Mouse (Mus musculus): ENCODE results near the gene Fgf22.
"Not testable (repeated sequence)": the region's sequence is repeated elsewhere in the genome, so short reads cannot be mapped to it uniquely, and the experiment has no call there.

Fgf22 gene

GRCm38 (mm10) chr10:79732500-79732899, 22.4 kb upstream of the Fgf22 start:
- DNase-seq (ENCODE audit: low read depth, low spot score): no peak

DNA sequence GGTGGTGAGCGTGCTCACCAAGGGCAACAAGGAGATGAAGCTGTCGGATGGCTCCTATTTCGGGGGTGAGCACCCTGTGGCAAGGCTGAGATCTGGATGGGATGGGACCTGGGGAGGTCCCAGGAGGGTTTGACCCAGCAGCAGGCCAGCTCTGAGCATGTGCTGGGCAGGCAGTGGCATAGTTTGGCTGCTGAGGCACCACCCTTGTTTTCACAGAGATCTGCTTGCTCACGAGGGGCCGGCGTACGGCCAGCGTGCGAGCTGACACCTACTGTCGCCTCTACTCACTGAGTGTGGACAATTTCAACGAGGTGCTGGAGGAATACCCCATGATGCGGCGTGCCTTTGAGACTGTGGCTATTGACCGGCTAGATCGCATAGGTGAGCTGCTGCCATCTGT, 21.0 kb upstream of the Fgf22 start:
- DNase-seq (ENCODE audit: low read depth, low spot score): no peak

- DNase-seq (ENCODE audit: low read depth, low spot score): no peak
Measured at GRCm38 (mm10) chr10:79735361-79735760, 19.5 kb upstream of the Fgf22 start.

- DNase-seq (ENCODE audit: low read depth, low spot score): no peak
Measured at GRCm38 (mm10) chr10:79736706-79737105, 18.2 kb upstream of the Fgf22 start.

GRCm38 (mm10) chr10:79738259-79738658, 16.6 kb upstream of the Fgf22 start:
- DNase-seq (ENCODE audit: low read depth, low spot score): no peak

GRCm38 (mm10) chr10:79739234-79739633, 15.6 kb upstream of the Fgf22 start:
- no peak for DNase-seq (ENCODE audit: low read depth, low spot score)

- DNase-seq (ENCODE audit: low read depth, low spot score): no peak
Measured at GRCm38 (mm10) chr10:79740863-79741262, 14.0 kb upstream of the Fgf22 start.

DNA sequence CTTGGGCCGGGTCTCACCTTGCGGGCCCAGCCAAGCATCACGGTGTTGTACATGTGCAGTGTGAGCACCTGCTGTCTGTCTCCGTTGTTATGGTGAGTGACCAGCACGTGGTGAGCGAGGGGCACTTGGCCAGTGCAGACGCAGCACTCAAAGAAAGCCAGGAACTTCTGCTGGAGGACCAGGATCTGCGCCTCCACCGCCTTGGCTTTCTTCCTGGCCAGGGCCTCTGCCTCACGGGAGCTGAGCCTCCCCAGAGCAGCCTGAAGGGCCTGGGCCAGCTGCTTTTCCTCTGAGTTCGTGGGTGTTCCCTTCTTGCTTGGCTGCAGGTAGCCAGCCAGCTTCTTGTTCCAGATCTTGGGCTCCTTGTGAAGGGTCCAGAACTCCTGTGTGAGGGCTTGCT, 11.7 kb upstream of the Fgf22 start:
- DNase-seq (ENCODE audit: low read depth, low spot score): no peak

GRCm38 (mm10) chr10:79743650-79744365, 11.1 kb upstream of the Fgf22 start:
- no peak for DNase-seq (ENCODE audit: low read depth, low spot score)

DNA sequence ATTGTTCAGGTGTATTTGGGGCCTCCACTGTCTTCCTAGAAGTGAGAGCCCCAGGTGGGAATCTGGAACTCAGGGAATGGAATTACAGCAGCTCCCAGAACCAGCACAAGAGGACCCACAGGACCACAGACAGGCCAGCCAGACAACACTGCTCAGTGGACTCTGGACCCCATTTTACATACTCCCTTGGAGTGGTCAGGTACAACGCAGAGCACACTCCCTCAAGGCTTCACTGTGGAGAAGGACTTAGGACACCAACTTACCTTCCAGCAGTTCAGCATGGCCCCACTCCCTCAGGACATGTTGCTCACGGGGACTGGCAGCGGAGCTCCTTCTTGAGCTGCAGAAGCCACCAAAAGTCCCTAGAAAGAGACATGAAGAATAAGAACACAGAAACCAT, 9.5 kb upstream of the Fgf22 start:
- no peak for DNase-seq (ENCODE audit: low read depth, low spot score)

DNA sequence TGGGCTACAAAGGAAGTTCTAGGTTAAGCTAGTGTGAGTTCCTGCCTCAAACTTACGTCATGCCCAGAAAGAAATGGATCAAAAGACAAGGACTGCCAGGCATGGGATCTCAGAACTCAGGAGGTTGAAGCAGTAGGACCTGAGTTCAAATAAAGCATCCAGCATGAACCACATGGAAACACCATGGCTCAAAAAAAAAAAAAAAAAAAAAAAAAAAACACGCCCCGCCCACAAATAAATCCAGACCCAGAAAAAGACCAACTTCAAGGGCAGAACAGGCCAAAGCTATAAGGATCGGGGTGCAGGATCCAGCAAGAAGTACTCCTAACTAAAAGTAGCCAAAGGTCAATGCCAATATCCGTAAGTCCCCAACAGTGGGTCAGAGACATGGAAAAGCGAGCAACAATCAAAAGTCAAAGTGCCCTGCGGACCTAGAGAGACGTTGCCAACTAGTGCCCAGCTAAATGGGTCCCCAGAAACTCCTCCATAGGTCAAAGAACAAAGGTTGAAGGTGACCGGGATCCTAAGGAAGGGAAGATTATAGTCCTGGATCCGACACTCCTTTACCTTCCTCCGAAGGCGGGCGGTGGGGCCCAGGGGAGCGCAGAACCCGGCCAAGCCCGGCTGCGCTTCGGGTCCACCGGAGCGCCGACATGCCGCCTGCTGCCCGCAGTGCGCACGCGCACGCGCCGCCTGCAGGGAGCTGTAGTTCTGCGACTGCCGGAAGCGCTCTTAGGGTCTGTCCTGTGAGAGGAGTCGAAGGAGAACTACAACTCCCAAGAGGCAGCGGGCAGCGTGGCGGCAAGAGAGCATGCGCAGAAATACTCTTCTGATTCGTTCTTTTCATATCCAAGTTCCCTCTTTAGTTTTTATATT, 8.7 kb upstream of the Fgf22 start, which contains the start of gene Polrmt:
Gene Polrmt, minus strand, starts transcription at position 684 of the 876 bp plus-strand sequence.
- peak; percentile 92 for DNase-seq (ENCODE audit: low read depth, low spot score)

DNA sequence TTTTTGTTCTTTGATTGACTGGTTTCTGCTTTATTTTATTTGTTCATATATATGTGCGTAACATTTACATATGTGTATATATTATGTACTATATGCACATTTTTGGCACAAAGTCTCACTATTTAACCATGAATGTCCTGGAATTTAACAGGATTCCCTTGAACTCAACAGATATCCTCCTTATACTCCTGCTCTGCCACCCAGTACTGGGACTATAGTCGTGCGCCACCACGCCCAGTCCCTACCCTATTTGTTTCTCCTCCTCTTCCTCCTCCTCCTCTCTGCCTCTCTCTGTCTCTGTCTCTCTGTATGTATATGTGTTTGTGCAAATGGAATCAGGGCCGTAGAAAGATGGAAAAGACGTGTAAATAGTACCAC, 8.1 kb upstream of the Fgf22 start:
- DNase-seq (ENCODE audit: low read depth, low spot score): no peak

DNA sequence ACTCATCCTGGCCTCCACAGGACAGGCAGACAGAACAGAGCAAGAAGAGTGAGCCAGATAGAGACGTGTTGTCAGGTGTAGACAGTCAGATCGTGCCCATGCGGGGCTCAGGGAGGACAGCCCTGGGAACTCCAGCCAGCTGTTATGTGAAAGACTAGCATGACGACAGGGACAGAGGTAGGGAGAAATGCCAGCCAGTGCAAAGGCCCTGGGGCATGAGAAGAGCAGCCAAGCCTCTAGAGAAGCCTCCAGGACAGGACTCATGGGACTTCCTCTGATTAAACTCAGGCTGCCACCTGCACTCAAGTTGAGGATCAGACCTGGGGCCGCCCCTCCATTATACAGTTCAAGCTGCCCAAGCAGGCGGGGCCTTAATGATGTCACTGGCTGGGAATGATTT, 6.4 kb upstream of the Fgf22 start:
- DNase-seq (ENCODE audit: low read depth, low spot score): no peak

DNA sequence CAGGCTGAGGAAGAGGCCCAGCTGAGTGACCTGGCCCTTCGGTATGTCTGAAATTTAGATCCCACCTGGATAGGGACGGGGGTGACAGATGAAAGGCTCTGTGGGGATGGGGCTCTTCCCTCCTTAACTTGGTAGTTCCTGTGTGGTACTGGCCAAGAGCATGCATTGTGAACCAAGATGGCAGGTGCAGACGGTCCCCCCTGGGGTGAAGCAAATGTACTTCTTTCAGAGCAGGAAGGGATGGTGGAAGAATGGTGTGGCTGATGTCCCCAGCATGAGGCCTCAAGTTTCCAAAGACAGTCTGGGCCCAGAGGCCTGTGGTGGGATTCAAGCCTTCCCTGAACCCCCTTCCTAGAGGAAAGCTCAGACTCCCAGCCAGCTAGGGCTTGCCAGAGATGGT, 978 bp downstream of the Fgf22 start:
- no peak for DNase-seq (ENCODE audit: low read depth, low spot score)

DNA sequence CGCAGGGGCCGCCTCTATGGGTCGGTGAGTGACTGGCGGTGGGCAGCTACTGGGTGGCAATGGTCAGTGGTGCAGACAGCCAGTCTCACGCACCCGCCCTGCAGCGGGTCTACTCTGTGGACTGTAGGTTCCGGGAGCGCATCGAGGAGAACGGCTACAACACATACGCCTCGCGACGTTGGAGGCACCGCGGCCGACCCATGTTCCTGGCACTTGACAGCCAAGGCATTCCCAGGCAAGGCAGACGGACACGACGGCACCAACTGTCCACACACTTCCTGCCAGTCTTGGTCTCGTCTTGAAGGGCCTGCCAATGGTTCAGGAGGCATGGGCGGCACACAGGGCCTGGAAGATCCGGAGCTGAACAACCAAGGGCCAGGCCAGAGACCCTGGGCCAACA, 1.8 kb downstream of the Fgf22 start:
- no peak for DNase-seq (ENCODE audit: low read depth, low spot score)

- not testable (repeated sequence) for DNase-seq (ENCODE audit: low read depth, low spot score)
Measured at GRCm38 (mm10) chr10:79759675-79760074, 4.8 kb downstream of the Fgf22 start.

GRCm38 (mm10) chr10:79760603-79761143, 5.8 kb downstream of the Fgf22 start:
- no peak for DNase-seq (ENCODE audit: low read depth, low spot score)

DNA sequence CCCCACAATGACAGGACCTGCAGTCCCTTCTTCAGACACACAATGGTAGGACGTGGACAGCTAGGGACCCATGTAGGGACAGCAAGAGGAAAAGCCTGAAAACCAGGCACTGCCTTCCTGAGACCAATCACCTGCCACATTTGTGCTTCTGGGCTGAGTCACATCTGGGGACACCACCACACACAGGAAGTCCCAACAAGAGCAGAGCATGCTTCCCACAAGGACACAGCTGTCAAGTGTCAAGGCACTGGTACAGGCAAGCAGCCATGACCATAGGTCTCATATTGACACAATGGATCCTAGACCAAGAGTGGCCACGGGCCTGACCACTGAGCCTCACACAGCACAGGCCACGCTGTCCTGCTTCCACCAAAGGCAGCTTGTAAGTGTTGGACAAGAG, 8.0 kb downstream of the Fgf22 start:
- no peak for DNase-seq (ENCODE audit: low read depth, low spot score)

- DNase-seq (ENCODE audit: low read depth, low spot score): no peak
Measured at GRCm38 (mm10) chr10:79764234-79764633, 9.4 kb downstream of the Fgf22 start.

DNA sequence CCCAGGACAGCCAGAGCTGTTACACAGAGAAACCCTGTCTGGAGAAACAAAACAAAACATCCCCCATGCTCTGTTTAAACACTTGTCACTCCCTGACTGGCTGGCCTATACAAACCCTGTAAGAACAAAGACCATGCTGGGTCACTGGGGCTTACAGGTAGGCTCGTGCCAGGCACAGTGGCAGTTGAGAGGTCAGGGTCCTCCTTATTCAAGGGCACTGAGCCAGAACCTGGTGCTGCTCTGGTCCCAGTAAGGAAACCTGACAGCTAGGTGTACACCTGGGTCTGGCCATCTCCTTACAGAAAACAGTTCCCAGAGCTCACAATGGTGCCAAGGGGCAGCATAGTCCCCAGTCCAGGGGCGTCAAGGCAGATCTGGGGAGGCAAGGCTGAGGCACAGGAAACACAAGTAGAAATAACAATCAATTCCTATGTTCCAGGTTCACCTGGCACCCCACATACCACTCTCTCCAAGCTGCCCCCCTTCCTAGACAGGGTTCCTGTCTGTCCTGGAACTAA, 10.4 kb downstream of the Fgf22 start:
- no peak for DNase-seq (ENCODE audit: low read depth, low spot score)

- DNase-seq (ENCODE audit: low read depth, low spot score): no peak
Measured at GRCm38 (mm10) chr10:79766001-79766507, 11.2 kb downstream of the Fgf22 start.

All from retina, postnatal 7 days (tissue).